Mouse (Mus musculus): ENCODE measurements around the gene Btbd10. TPM values are rescaled to one million over a fixed set of nuclear protein-coding genes. Genes with fewer than 3 reads are reported as not detected.

The Btbd10 gene
- total RNA-seq, 2 experiments from 2014 or later, result 92.2 to 100 TPM

Other genes starting within 250 kb of the Btbd10 start
- 10 to 100 TPM; 34.9 to 39.3 TPM for gene Arntl, start 161.9 kb downstream of the Btbd10 start, total RNA-seq (2021)
- not detected for gene Pth, start 19.2 kb upstream of the Btbd10 start, total RNA-seq (2021)
- gene Far1, start 144.4 kb upstream of the Btbd10 start, total RNA-seq (2021), result 100 to 1,000 TPM in 1 of 2 experiments, 10 to 100 TPM in 1; 92.2 to 143 TPM

Data from left cerebral cortex, postnatal 36 days (tissue).